Mouse (Mus musculus) CH12.LX (cell line): ENCODE measurements around the gene Foxq1. TPM values are rescaled to one million over a fixed set of nuclear protein-coding genes. Genes with fewer than 3 reads are reported as not detected.

Experiments
- DNase-seq: peaks from one replicate; pipeline ENCODE4 v3.0.0-alpha.2; 2013; ENCODE audit errors: extremely low read depth
- H3K27ac ChIP-seq: 2 replicates; pipeline ENCODE4 v1.5.1; 2012; ENCODE audit warnings: low read depth, mild to moderate bottlenecking, control low read depth, moderate library complexity; ENCODE audit not compliant: insufficient read depth
- H3K27me3 ChIP-seq: replicated peaks from 2 replicates; pipeline ENCODE3; 2012; ENCODE audit warnings: inconsistent platforms
- H3K36me3 ChIP-seq, 2 experiments: replicated peaks in 1 of 2; 2 replicates each; pipeline versions ENCODE3 to v1.6.1; 2012; ENCODE audit warnings: inconsistent platforms in 1 of 2, low read length in 1 of 2, mild to moderate bottlenecking in 1 of 2, mixed read lengths in 1 of 2, moderate library complexity in 1 of 2; ENCODE audit not compliant: control insufficient read depth in 1 of 2, insufficient read depth in 1 of 2
- H3K4me1 ChIP-seq, 2 experiments: 2 replicates each; pipeline ENCODE4 v1.6.1; 2012; ENCODE audit warnings: inconsistent platforms in 1 of 2, moderate library complexity in 1 of 2; ENCODE audit not compliant: insufficient read depth in 2 of 2, control insufficient read depth in 1 of 2
- H3K4me2 ChIP-seq: 2 replicates; pipeline ENCODE4 v1.6.1; 2012; ENCODE audit warnings: low read depth, mild to moderate bottlenecking, control low read depth; ENCODE audit not compliant: poor library complexity, insufficient read depth, severe bottlenecking
- H3K4me3 ChIP-seq, 3 experiments: fragments of 150-350 bp in 1 of 3; sonication (generic) in 1 of 3; replicated peaks in 1 of 3; 2 replicates each; pipeline versions ENCODE3 to v1.5.1; 2011 to 2012; ENCODE audit warnings: low read depth in 2 of 3, low read length in 2 of 3, mild to moderate bottlenecking in 2 of 3, moderate library complexity in 2 of 3, control low read depth in 1 of 3, improper control_type of control experiment in 1 of 3, inconsistent platforms in 1 of 3, mixed read lengths in 1 of 3; ENCODE audit not compliant: poor library complexity in 1 of 3
- H3K79me2 ChIP-seq: replicated peaks from 2 replicates; pipeline ENCODE4 v1.6.1; 2012; ENCODE audit warnings: mild to moderate bottlenecking, moderate library complexity; ENCODE audit not compliant: control insufficient read depth, poor library complexity, insufficient read depth, severe bottlenecking; ENCODE audit errors: extremely low read depth
- H3K9ac ChIP-seq: 2 replicates; pipeline ENCODE4 v1.6.1; 2012; ENCODE audit warnings: low read depth, mild to moderate bottlenecking, control low read depth, moderate library complexity; ENCODE audit not compliant: insufficient read depth
- H3K9me3 ChIP-seq: replicated peaks from 2 replicates; pipeline ENCODE3; 2012; ENCODE audit warnings: low read length, inconsistent platforms, mixed read lengths
- CHD1 ChIP-seq: IDR thresholded peaks from 2 replicates; pipeline ENCODE4 v1.6.1; 2012; ENCODE audit warnings: low read depth, low read length, improper control_type of control experiment, inconsistent platforms
- E2F4 ChIP-seq: IDR thresholded peaks from 2 replicates; pipeline ENCODE4 v1.6.1; 2011; ENCODE audit warnings: low read depth, low read length, improper control_type of control experiment; ENCODE audit not compliant: insufficient replicate concordance
- ELF1 ChIP-seq: IDR thresholded peaks from 2 replicates; pipeline ENCODE4 v1.6.1; 2014; ENCODE audit warnings: low read depth, mild to moderate bottlenecking, inconsistent platforms, low read length, improper control_type of control experiment
- EP300 ChIP-seq: IDR thresholded peaks from 2 replicates; pipeline ENCODE4 v1.6.1; 2011; ENCODE audit warnings: low read length, improper control_type of control experiment
- ETS1 ChIP-seq: conservative IDR thresholded peaks from 2 replicates; pipeline ENCODE4 v1.6.1; 2012; ENCODE audit warnings: low read depth, mild to moderate bottlenecking, inconsistent platforms, low read length, improper control_type of control experiment, moderate library complexity
- HCFC1 ChIP-seq: IDR thresholded peaks from 2 replicates; pipeline ENCODE4 v1.6.1; 2012; ENCODE audit warnings: low read depth, mild to moderate bottlenecking, inconsistent platforms, low read length, improper control_type of control experiment
- IRF4 ChIP-seq: IDR thresholded peaks from 2 replicates; pipeline ENCODE4 v1.6.1; 2014; ENCODE audit warnings: low read depth, mild to moderate bottlenecking, inconsistent platforms, low read length, improper control_type of control experiment
- JUN ChIP-seq: IDR thresholded peaks from 2 replicates; pipeline ENCODE4 v1.6.1; 2011; ENCODE audit warnings: low read depth, mild to moderate bottlenecking, low read length, improper control_type of control experiment, moderate library complexity; ENCODE audit not compliant: insufficient read depth
- MAZ ChIP-seq: IDR thresholded peaks from 2 replicates; pipeline ENCODE4 v1.6.1; 2012; ENCODE audit warnings: low read depth, mild to moderate bottlenecking, inconsistent platforms, low read length, improper control_type of control experiment, moderate library complexity
- MEF2A ChIP-seq: IDR thresholded peaks from 2 replicates; pipeline ENCODE4 v1.6.1; 2014; ENCODE audit warnings: low read depth, mild to moderate bottlenecking, inconsistent platforms, low read length, improper control_type of control experiment, borderline replicate concordance
- MYC ChIP-seq: IDR thresholded peaks from 2 replicates; pipeline ENCODE4 v1.6.1; 2011; ENCODE audit warnings: low read depth, mild to moderate bottlenecking, improper control_type of control experiment, low read length
- RAD21 ChIP-seq: IDR thresholded peaks from 2 replicates; pipeline ENCODE4 v1.6.1; 2011; ENCODE audit warnings: low read depth, mild to moderate bottlenecking, low read length, improper control_type of control experiment, moderate library complexity
- TBP ChIP-seq: conservative IDR thresholded peaks from 2 replicates; pipeline ENCODE4 v1.6.1; 2011; ENCODE audit warnings: low read depth, low read length, improper control_type of control experiment
- TCF12 ChIP-seq: IDR thresholded peaks from 2 replicates; pipeline ENCODE4 v1.6.1; 2014; ENCODE audit warnings: low read depth, mild to moderate bottlenecking, inconsistent platforms, low read length, improper control_type of control experiment
- USF1 ChIP-seq: IDR thresholded peaks from 2 replicates; pipeline ENCODE4 v1.6.1; 2014; ENCODE audit warnings: low read depth, mild to moderate bottlenecking, inconsistent platforms, low read length, improper control_type of control experiment
- dilution Hi-C: fragments of 300-500 bp; cut with MboI; formaldehyde crosslinking; loops from 2 replicates; pipeline ENCODE4 v1.14.3; 2020; ENCODE audit warnings: low sequenced_read_pairs; ENCODE audit not compliant: extremely low pct_unique_long_range_greater_than_20kb, extremely low pct_ligation_motif_present
- in situ Hi-C: fragments of 300-500 bp; cut with MboI; formaldehyde crosslinking; loops from 3 replicates; pipeline ENCODE4 v1.14.3; 2019; ENCODE audit warnings: low sequenced_read_pairs, low pct_ligation_motif_present, low pct_unique_long_range_greater_than_20kb, mixed read lengths
- polyA plus RNA-seq: library from polyadenylated mRNA; unstranded; fragments of >175 nt; gene quantifications from 2 replicates; pipeline ENCODE4 v1.2.1, GENCODE M21; 2012; ENCODE audit warnings: low read depth; ENCODE audit not compliant: insufficient read length
- total RNA-seq, 2 experiments: library from RNA; depleted of rRNA; stranded (reverse); fragments of 300-350 nt in 1 of 2; fragments of >200 nt in 1 of 2; gene quantifications; 2 replicates each; pipeline ENCODE4 v1.2.3; 2012 to 2014

Foxq1 gene
- total and polyA plus RNA-seq, 3 experiments = not detected

- H3K36me3 ChIP-seq = no peaks in the 10 kb centered on the region
- no peaks in the 10 kb centered on the region for H3K79me2 ChIP-seq
- no peak overlapping the region for H3K27ac ChIP-seq
- H3K9me3 ChIP-seq = peaks cover 2% of the 10 kb centered on the region
- no peak overlapping the region for H3K4me2 ChIP-seq
- DNase-seq = no peak
- H3K9ac ChIP-seq = no peak overlapping the region
- H3K4me1 ChIP-seq = no peaks in the 10 kb centered on the region
- no peak overlapping the region for H3K4me3 ChIP-seq
- in situ Hi-C loops (no loop called here), dilution Hi-C loops (no loop called here)
- TF ChIP-seq HCFC1 = no peak
- no peak for TF ChIP-seq RAD21
- TF ChIP-seq MEF2A = no peak
- TF ChIP-seq USF1 = no peak
- no peaks in the 10 kb centered on the region for H3K27me3 ChIP-seq
Measured at GRCm38 (mm10) chr13:31543021-31543420, 12.9 kb upstream of the Foxq1 start.

GRCm38 (mm10) chr13:31546784-31547183 is 9.2 kb upstream of the Foxq1 start:
- dilution Hi-C loops = no loop called here
- in situ Hi-C loops = no loop called here
- Histone ChIP-seq H3K4me1 (no peaks in the 10 kb centered on the region), H3K4me3 (no peak overlapping the region), H3K36me3 (no peaks in the 10 kb centered on the region), H3K9me3 (no peaks in the 10 kb centered on the region), H3K4me2 (no peak overlapping the region), H3K79me2 (no peaks in the 10 kb centered on the region), H3K9ac (no peak overlapping the region), H3K27ac (no peak overlapping the region), H3K27me3 (no peaks in the 10 kb centered on the region)
- TF ChIP-seq E2F4 = no peak
- DNase-seq = no peak

GRCm38 (mm10) chr13:31547204-31547603 is 8.7 kb upstream of the Foxq1 start:
- Histone ChIP-seq H3K27ac (no peak overlapping the region), H3K79me2 (no peaks in the 10 kb centered on the region), H3K36me3 (no peaks in the 10 kb centered on the region)
- dilution Hi-C loops = no loop called here
- TF ChIP-seq CHD1 (no peak), ELF1 (no peak), ETS1 (no peak)
- TF ChIP-seq, all 38 proteins: peak for 0
- in situ Hi-C loops = no loop called here
- no peaks in the 10 kb centered on the region for H3K4me1 ChIP-seq
- H3K9me3 ChIP-seq = no peaks in the 10 kb centered on the region
- no peak for DNase-seq
- no peak overlapping the region for H3K4me3 ChIP-seq
- no peaks in the 10 kb centered on the region for H3K27me3 ChIP-seq
- H3K9ac ChIP-seq = no peak overlapping the region
- H3K4me2 ChIP-seq = no peak overlapping the region

GRCm38 (mm10) chr13:31547610-31548009 is 8.3 kb upstream of the Foxq1 start:
- no peaks in the 10 kb centered on the region for H3K27me3 ChIP-seq
- TF ChIP-seq TBP = no peak
- no peak for TF ChIP-seq MAZ
- no peak for TF ChIP-seq JUN
- no peak for TF ChIP-seq MYC
- TF ChIP-seq TCF12 = no peak
- no peak for TF ChIP-seq IRF4
- TF ChIP-seq EP300 = no peak
- H3K36me3 ChIP-seq = no peaks in the 10 kb centered on the region
- H3K9ac ChIP-seq = no peak overlapping the region
- dilution Hi-C loops = no loop called here
- H3K4me3 ChIP-seq = no peak overlapping the region
- no peak overlapping the region for H3K27ac ChIP-seq
- no peak for DNase-seq
- no peaks in the 10 kb centered on the region for H3K9me3 ChIP-seq
- in situ Hi-C loops = no loop called here
- no peak overlapping the region for H3K4me2 ChIP-seq
- no peaks in the 10 kb centered on the region for H3K79me2 ChIP-seq
- H3K4me1 ChIP-seq = no peaks in the 10 kb centered on the region
